Mouse (Mus musculus) layer of hippocampus, adult 9-10 months (tissue): ENCODE data around the gene Akap7.
A peak's percentile ranks its signal among the peaks of the same experiment; 100 is the strongest.

Experiments
- DNase-seq: peaks from one replicate; pipeline ENCODE4 v3.0.0; 2022; ENCODE audit warnings: low spot score

Akap7 gene

GRCm38 (mm10) chr10:25297666-25298263 lies 9.9 kb downstream of the Akap7 start:
- no peak for DNase-seq

- DNase-seq, result no peak
These were observed 10.9 kb downstream of the Akap7 start for GRCm38 (mm10) chr10:25296657-25297369.

- DNase-seq, result no peak
These were observed 11.4 kb downstream of the Akap7 start for GRCm38 (mm10) chr10:25296286-25296656.

- no peak for DNase-seq
These were observed 11.8 kb downstream of the Akap7 start for GRCm38 (mm10) chr10:25295836-25296235.

- no peak for DNase-seq
These were observed 12.7 kb downstream of the Akap7 start for GRCm38 (mm10) chr10:25294999-25295398.

GRCm38 (mm10) chr10:25293796-25294195 lies 13.9 kb downstream of the Akap7 start:
- no peak for DNase-seq

GRCm38 (mm10) chr10:25291053-25291452 lies 16.6 kb downstream of the Akap7 start:
- DNase-seq, result no peak

GRCm38 (mm10) chr10:25285100-25285811 lies 22.4 kb downstream of the Akap7 start:
- no peak for DNase-seq

- DNase-seq, result no peak
These were observed 23.1 kb downstream of the Akap7 start for GRCm38 (mm10) chr10:25284427-25285099.

GRCm38 (mm10) chr10:25283397-25283796 lies 24.3 kb downstream of the Akap7 start:
- no peak for DNase-seq

GRCm38 (mm10) chr10:25280141-25280540 lies 27.5 kb downstream of the Akap7 start:
- DNase-seq, result no peak

- no peak for DNase-seq
These were observed 28.3 kb downstream of the Akap7 start for GRCm38 (mm10) chr10:25279406-25279805.

- DNase-seq, result no peak
These were observed 32.2 kb downstream of the Akap7 start for GRCm38 (mm10) chr10:25275492-25275891.

GRCm38 (mm10) chr10:25274621-25275330 lies 32.9 kb downstream of the Akap7 start:
- no peak for DNase-seq

- no peak for DNase-seq
These were observed 33.9 kb downstream of the Akap7 start for GRCm38 (mm10) chr10:25273731-25274130.

- DNase-seq, result no peak
These were observed 35.9 kb downstream of the Akap7 start for GRCm38 (mm10) chr10:25271756-25272155.

GRCm38 (mm10) chr10:25271207-25271606 lies 36.5 kb downstream of the Akap7 start:
- DNase-seq, result no peak

- DNase-seq, result peak; percentile 77
These were observed 39.0 kb downstream of the Akap7 start for GRCm38 (mm10) chr10:25268476-25269351.

- no peak for DNase-seq
These were observed 46.5 kb downstream of the Akap7 start for GRCm38 (mm10) chr10:25261176-25261575.

GRCm38 (mm10) chr10:25260724-25261123 lies 46.9 kb downstream of the Akap7 start:
- no peak for DNase-seq

GRCm38 (mm10) chr10:25258171-25258570 lies 49.5 kb downstream of the Akap7 start:
- DNase-seq, result no peak
